24 mouse cellular contexts compared by ENCODE assay signal in genomic region chr8:117294812-117295211, GRCm38 (mm10). TPM values are rescaled to one million over a fixed set of nuclear protein-coding genes. Genes with fewer than 3 reads are reported as not detected.
A peak's percentile ranks its signal among the peaks of the same experiment; 100 is the strongest.
DNase-seq lines count a peak whose midpoint lies in the region; ATAC-seq and TF ChIP-seq lines count a peak whose summit lies in the region.
"Had no signal": no experiment of that assay in that cellular context is flagged by ENCODE, and none has a peak within 500 bp of the region (broad histone marks: within the 10 kb centered on the region; RNA-seq: fewer than 3 reads in every experiment).

No protein-coding gene starts in this region.

- no peak for ATAC-seq in liver, embryonic 16.5 days (ENCODE audit: low read depth)
- no peak for ATAC-seq in liver, embryonic 12.5 days
- peak; percentile 38 for ATAC-seq in megakaryocyte progenitor cell, adult 5-6 weeks (replicated peaks; ENCODE audit: poor library complexity)
- ATAC-seq: midbrain, embryonic 13.5 days had no signal

- peaks cover 1% of the 10 kb centered on the region; the same call in 1 of the 2 replicates for H3K79me2 ChIP-seq in heart, adult 2 months (replicated peaks; ENCODE audit: control insufficient read depth, insufficient read depth, low read length)

- no peaks in the 10 kb centered on the region for H3K27me3 ChIP-seq in heart, adult 2 months (ENCODE audit: control insufficient read depth, insufficient read depth, low read length)
- no peaks in the 10 kb centered on the region for H3K27me3 ChIP-seq in liver, embryonic 16.5 days (ENCODE audit: control insufficient read depth, insufficient read depth, low read depth, low read length)
- no peaks in the 10 kb centered on the region for H3K27me3 ChIP-seq in liver, embryonic 12.5 days (replicated peaks)
- H3K27me3 ChIP-seq in embryonic facial prominence, embryonic 10.5 days (replicated peaks; ENCODE audit: low read depth, poor library complexity, severe bottlenecking) = no peaks in the 10 kb centered on the region
- H3K27me3 ChIP-seq: CH12.LX; embryonic facial prominence, embryonic 13.5 days; limb, embryonic 12.5 days; midbrain, embryonic 13.5 days had no signal

- no peak for DNase-seq in heart, adult 2 months
- no peak for DNase-seq in heart, adult 8-10 months (ENCODE audit: low spot score)
- no peak for DNase-seq in embryonic facial prominence, embryonic 10.5 days (ENCODE audit: low spot score)
- DNase-seq in cerebellum, postnatal 10 days = no peak
- no peak for DNase-seq in left cerebral cortex, postnatal 36 days (ENCODE audit: low spot score in 2 of 2)
- DNase-seq: adrenal gland, adult 2 months; cerebellum, adult 9-10 months; gastrocnemius, adult 2 months; heart, adult 11 months; heart, postnatal 36 days; kidney, postnatal 4 days; layer of hippocampus, adult 9-11 months; lung, adult 2 months; right cerebral cortex, postnatal 4 days; thymus, postnatal 14 days had no signal

- no peak overlapping the region for H3K9ac ChIP-seq in heart, adult 2 months (ENCODE audit: low read depth, low read length)
- H3K9ac ChIP-seq in liver, embryonic 16.5 days (ENCODE audit: low read depth, low read length) = no peak overlapping the region
- no peak overlapping the region for H3K9ac ChIP-seq in liver, embryonic 12.5 days
- H3K9ac ChIP-seq: limb, embryonic 12.5 days; midbrain, embryonic 13.5 days had no signal

- H3K4me2 ChIP-seq in liver, embryonic 16.5 days (ENCODE audit: low read depth, low read length) = peak overlapping the region; percentile 21; the same call in 1 of the 2 replicates
- H3K4me2 ChIP-seq in liver, embryonic 12.5 days = no peak overlapping the region
- H3K4me2 ChIP-seq: embryonic facial prominence, embryonic 13.5 days; limb, embryonic 12.5 days; midbrain, embryonic 13.5 days had no signal

- H3K27ac ChIP-seq in heart, adult 2 months = no peak overlapping the region
- no peak overlapping the region for H3K27ac ChIP-seq in liver, embryonic 16.5 days (ENCODE audit: low read length)
- no peak overlapping the region for H3K27ac ChIP-seq in liver, embryonic 12.5 days
- H3K27ac ChIP-seq in embryonic facial prominence, embryonic 10.5 days (replicated peaks) = peak overlapping the region; percentile 72
- H3K27ac ChIP-seq: embryonic facial prominence, embryonic 13.5 days; gastrocnemius, adult 2 months; left cerebral cortex, adult 2 months; limb, embryonic 12.5 days; midbrain, embryonic 13.5 days; stomach, postnatal 0 days had no signal

- WGBS in heart, adult 2 months = 65% methylated on average over 10 of the region's 10 CpGs
- 67% methylated on average over 10 of the region's 10 CpGs for WGBS in liver, embryonic 16.5 days (ENCODE audit: insufficient replicate concordance)
- 73% methylated on average over 10 of the region's 10 CpGs for WGBS in liver, embryonic 12.5 days (ENCODE audit: insufficient replicate concordance)
- 71% methylated on average over 10 of the region's 10 CpGs for WGBS in embryonic facial prominence, embryonic 10.5 days

- no peaks in the 10 kb centered on the region for H3K9me3 ChIP-seq in liver, embryonic 16.5 days (replicated peaks; ENCODE audit: control insufficient read depth, low read length)
- H3K9me3 ChIP-seq in liver, embryonic 12.5 days (replicated peaks) = no peaks in the 10 kb centered on the region
- no peaks in the 10 kb centered on the region for H3K9me3 ChIP-seq in embryonic facial prominence, embryonic 10.5 days
- H3K9me3 ChIP-seq: embryonic facial prominence, embryonic 13.5 days; limb, embryonic 12.5 days; midbrain, embryonic 13.5 days had no signal

- H3K4me3 ChIP-seq in heart, adult 2 months = no peak overlapping the region
- H3K4me3 ChIP-seq in liver, embryonic 16.5 days (ENCODE audit: low read depth, low read length) = no peak overlapping the region
- H3K4me3 ChIP-seq in liver, embryonic 12.5 days = no peak overlapping the region
- H3K4me3 ChIP-seq in embryonic facial prominence, embryonic 10.5 days = no peak overlapping the region
- H3K4me3 ChIP-seq: embryonic facial prominence, embryonic 13.5 days; gastrocnemius, adult 2 months; left cerebral cortex, adult 2 months; limb, embryonic 12.5 days; midbrain, embryonic 13.5 days had no signal

- H3K4me1 ChIP-seq in heart, adult 2 months (ENCODE audit: control insufficient read depth, insufficient read depth, low read length) = peaks cover 31% of the 10 kb centered on the region
- H3K4me1 ChIP-seq in liver, embryonic 16.5 days (ENCODE audit: control insufficient read depth, low read depth, low read length) = peaks cover 75% of the 10 kb centered on the region
- peaks cover 97% of the 10 kb centered on the region for H3K4me1 ChIP-seq in liver, embryonic 12.5 days
- H3K4me1 ChIP-seq in embryonic facial prominence, embryonic 10.5 days = peaks cover 96% of the 10 kb centered on the region

- no peak for TF ChIP-seq POLR2A in heart, adult 2 months (IDR thresholded peaks at IDR 0.05; ENCODE audit: insufficient read depth, low read depth, low read length)

- TF ChIP-seq CTCF in heart, adult 2 months (IDR thresholded peaks at IDR 0.05) = no peak

- no peaks in the 10 kb centered on the region for H3K36me3 ChIP-seq in heart, adult 2 months (ENCODE audit: control insufficient read depth, insufficient read depth, low read length)
- no peaks in the 10 kb centered on the region for H3K36me3 ChIP-seq in liver, embryonic 16.5 days (ENCODE audit: control insufficient read depth, insufficient read depth)
- peaks cover 5% of the 10 kb centered on the region; the same call in 1 of the 2 replicates for H3K36me3 ChIP-seq in liver, embryonic 12.5 days
- 0 out of 2 replicates have a peak, but pooled peaks cover 3% of the 10 kb centered on the region for H3K36me3 ChIP-seq in embryonic facial prominence, embryonic 10.5 days (replicated peaks)
- H3K36me3 ChIP-seq: embryonic facial prominence, embryonic 13.5 days; limb, embryonic 12.5 days; midbrain, embryonic 13.5 days had no signal

- TF ChIP-seq EP300 in heart, adult 2 months (IDR thresholded peaks at IDR 0.05; ENCODE audit: insufficient read depth, low read depth, low read length) = 0 out of 2 replicates have a peak, but pooled peaks have one; percentile 21

- intact Hi-C loops in heart, adult 2 months (cut with DNase I) = loop anchor here (5.0 kb wide), 2 partner anchors 38 to 82 kb away; partner anchors contain the start of gene Cmip
- intact Hi-C loops in left cerebral cortex, postnatal 36 days (cut with DNase I) = loop anchor here (5.0 kb wide), 1 partner anchor 37 kb away; no protein-coding TSS in a partner anchor

RNA-seq across cellular contexts. Expression of gene Cmip, which starts 37.9 kb away (rescaled TPM):
- total RNA-seq in heart, adult 2 months (2021) = 10 to 100 TPM; 20.1 to 20.8 TPM
- polyA plus RNA-seq in heart, adult 2 months (2012; rRNA removed) = 11.8 and 13.6 TPM in 2 replicates
- 10 to 100 TPM; 14.4 to 20.4 (median 16.3) TPM for total RNA-seq in heart, adult 8-10 months (2022)
- polyA plus RNA-seq in liver, embryonic 16.5 days (2015; fragmentation: Nextera tagmentation; extraction: Ambion mirVana) = 8.4 and 9.1 TPM in 2 replicates
- polyA plus RNA-seq in liver, embryonic 12.5 days (2016; fragmentation: Nextera tagmentation; extraction: Ambion mirVana) = 18.7 and 21.6 TPM in 2 replicates
- 9.2 and 9.8 TPM in 2 replicates for polyA plus RNA-seq in embryonic facial prominence, embryonic 10.5 days (2016; fragmentation: Nextera tagmentation; extraction: Ambion mirVana)
- total RNA-seq in megakaryocyte progenitor cell, adult 5-6 weeks (2015) = 36.5 and 37.5 TPM in 2 replicates
- 9.5 TPM in 2 replicates for total RNA-seq in megakaryocyte progenitor cell, adult 5-6 weeks (2017)
- 100 to 1,000 TPM; 333 to 339 TPM for total RNA-seq in left cerebral cortex, postnatal 36 days (2021)

Comparison
In these comparisons a context has a peak if more than half of its experiments do, and no peak if none do; other contexts are left out.
1. RNA of gene Cmip, which starts 37.9 kb away (total RNA-seq): 333 to 339 TPM in left cerebral cortex, postnatal 36 days; 9.5 to 37.5 TPM in megakaryocyte progenitor cell, adult 5-6 weeks, 20.1 to 20.8 TPM in heart, adult 2 months and 14.4 to 20.4 TPM in heart, adult 8-10 months; every median in the first group is over 4 times any median in the second.